Mouse (Mus musculus) heart, adult 2 months (tissue): ENCODE results near the gene Gm13420. TPM values are rescaled to one million over a fixed set of nuclear protein-coding genes. Genes with fewer than 3 reads are reported as not detected.

Experiments
- DNase-seq, 2 experiments: peaks; one replicate each; pipeline ENCODE4 v3.0.0; 2021
- H3K27ac ChIP-seq: fragments of 200-600 bp; 2 replicates; pipeline ENCODE4 v1.8.1; 2022
- H3K27me3 ChIP-seq: fragments of 200-500 bp; 2 replicates; pipeline ENCODE4 v1.6.1; 2012; ENCODE audit warnings: mild to moderate bottlenecking, low read length, inconsistent platforms, mixed read lengths; ENCODE audit not compliant: control insufficient read depth, insufficient read depth
- H3K36me3 ChIP-seq: fragments of 200-500 bp; 2 replicates; pipeline ENCODE4 v1.6.1; 2012; ENCODE audit warnings: low read length, inconsistent platforms; ENCODE audit not compliant: control insufficient read depth, insufficient read depth
- H3K4me1 ChIP-seq: fragments of 200-500 bp; 2 replicates; pipeline ENCODE4 v1.6.1; 2011; ENCODE audit warnings: low read length; ENCODE audit not compliant: control insufficient read depth, insufficient read depth
- H3K4me3 ChIP-seq: fragments of 200-600 bp; 2 replicates; pipeline ENCODE4 v1.8.1; 2022
- H3K79me2 ChIP-seq: fragments of 200-500 bp; replicated peaks from 2 replicates; pipeline ENCODE4 v1.6.1; 2012; ENCODE audit warnings: mild to moderate bottlenecking, inconsistent platforms, low read length, moderate library complexity, mixed read lengths; ENCODE audit not compliant: control insufficient read depth, insufficient read depth
- H3K9ac ChIP-seq: fragments of 200-500 bp; 2 replicates; pipeline ENCODE4 v1.6.1; 2012; ENCODE audit warnings: low read depth, mild to moderate bottlenecking, control low read depth, inconsistent platforms, low read length, mixed read lengths
- CTCF ChIP-seq: fragments of 200-600 bp; IDR thresholded peaks from 2 replicates; pipeline ENCODE4 v1.8.1; 2022; ENCODE audit warnings: antibody characterized with exemption, mild to moderate bottlenecking, moderate library complexity
- EP300 ChIP-seq: fragments of 200-500 bp; IDR thresholded peaks from 2 replicates; pipeline ENCODE4 v1.6.1; 2011; ENCODE audit warnings: low read depth, low read length, control low read depth; ENCODE audit not compliant: insufficient read depth
- POLR2A ChIP-seq: fragments of 200-500 bp; IDR thresholded peaks from 2 replicates; pipeline ENCODE4 v1.6.1; 2011; ENCODE audit warnings: mild to moderate bottlenecking, low read depth, low read length, control low read depth; ENCODE audit not compliant: insufficient read depth
- WGBS: fragments of 180-500 bp; shearing (Covaris S2); methylation state at CpG from one replicate; pipeline ENCODE4 v1.1.7; 2018; 5-methylcytosine and 5-hydroxymethylcytosine counted together
- intact Hi-C: fragments of 180-260 bp; cut with DNase I; formaldehyde crosslinking; loops from one replicate; pipeline ENCODE4 v1.15.1; 2025
- polyA plus RNA-seq: library from polyadenylated mRNA; depleted of rRNA; stranded (reverse); fragments of >200 nt; gene quantifications from 2 replicates; pipeline ENCODE4 v1.2.3, GENCODE M21; 2012
- total RNA-seq, 2 experiments: library from RNA; stranded (reverse); gene quantifications; 2 replicates each; pipeline ENCODE4 v1.2.3; 2021

Gm13420 gene
- total and polyA plus RNA-seq, 3 experiments, result not detected

DNA sequence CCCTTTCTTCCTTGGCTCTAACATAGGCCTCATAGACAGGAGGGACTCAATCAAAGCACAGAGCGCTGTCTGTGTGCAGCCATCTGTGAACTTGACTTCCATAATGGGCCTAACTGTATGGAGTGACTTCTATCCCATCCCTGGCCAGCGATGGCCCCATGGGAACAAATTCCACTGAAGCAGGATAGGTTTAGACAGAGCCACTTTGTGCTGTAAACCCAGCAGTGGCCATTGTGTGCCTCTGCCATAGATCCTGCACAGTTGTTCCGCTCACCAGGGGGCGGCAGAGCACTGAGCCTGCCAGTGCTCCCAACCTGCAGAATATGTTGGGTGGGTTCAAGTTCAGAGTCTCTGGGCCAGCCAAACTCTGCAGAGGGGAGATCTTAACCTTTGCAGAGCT lies 43.8 kb downstream of the Gm13420 start:
- intact Hi-C loops, result no loop called here
- 90% methylated on average over 4 of the region's 4 CpGs for WGBS
- H3K4me3 ChIP-seq, result no peak overlapping the region
- H3K79me2 ChIP-seq, result no peaks in the 10 kb centered on the region
- no peak overlapping the region for H3K27ac ChIP-seq
- no peaks in the 10 kb centered on the region for H3K27me3 ChIP-seq
- H3K4me1 ChIP-seq, result no peaks in the 10 kb centered on the region
- DNase-seq, result no peak
- no peak overlapping the region for H3K9ac ChIP-seq
- no peak for TF ChIP-seq POLR2A
- peak; percentile 64 for TF ChIP-seq CTCF
- no peak for TF ChIP-seq EP300
- no peaks in the 10 kb centered on the region for H3K36me3 ChIP-seq

DNA sequence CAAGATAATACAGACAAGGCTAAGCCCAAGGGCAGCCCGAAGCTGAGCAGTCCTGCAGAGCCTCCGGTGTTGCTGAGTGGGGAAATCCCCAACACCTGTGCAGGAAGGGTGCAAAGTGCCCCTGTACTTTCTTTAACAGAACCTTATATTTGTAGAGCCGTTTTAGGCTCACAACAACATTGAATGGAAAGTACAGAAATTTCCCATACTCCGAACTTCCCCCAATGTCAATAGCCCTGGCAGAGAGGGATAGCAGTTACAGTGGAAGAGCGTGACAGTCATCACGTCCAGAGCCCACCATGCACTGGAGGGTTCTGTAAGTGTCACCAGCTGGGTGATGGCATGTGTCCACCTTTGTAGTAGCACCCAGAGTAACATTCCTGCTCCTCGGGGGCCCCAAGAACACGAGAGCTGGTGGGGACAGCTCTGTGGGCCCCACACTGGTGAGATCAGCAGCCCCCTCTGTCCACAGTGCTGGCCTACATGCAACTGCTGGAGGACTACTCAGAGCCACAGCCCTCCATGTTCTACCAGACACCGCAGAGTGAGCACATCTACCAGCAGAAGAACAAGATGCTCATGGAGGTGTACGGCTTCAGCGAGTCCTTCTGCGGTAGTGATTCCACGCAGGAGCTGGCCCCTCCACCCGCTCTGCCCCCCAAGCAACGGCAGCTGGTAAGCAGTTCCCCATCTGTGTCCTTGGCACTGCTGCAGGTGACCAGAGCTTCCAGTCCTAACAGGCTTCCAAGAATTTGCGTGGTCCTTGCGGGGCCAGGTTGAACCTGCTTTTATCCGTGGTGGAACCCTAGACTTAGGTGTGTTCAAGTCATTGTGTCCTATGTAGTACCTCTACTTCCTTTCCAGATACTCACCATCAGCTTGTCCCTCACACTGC lies 44.5 kb downstream of the Gm13420 start:
- H3K36me3 ChIP-seq, result no peaks in the 10 kb centered on the region
- no peaks in the 10 kb centered on the region for H3K4me1 ChIP-seq
- H3K79me2 ChIP-seq, result no peaks in the 10 kb centered on the region
- TF ChIP-seq CTCF (no peak), POLR2A (no peak), EP300 (no peak)
- intact Hi-C loops, result no loop called here
- no peak overlapping the region for H3K4me3 ChIP-seq
- H3K9ac ChIP-seq, result no peak overlapping the region
- 91% methylated on average over 18 of the region's 18 CpGs for WGBS
- H3K27me3 ChIP-seq, result no peaks in the 10 kb centered on the region
- H3K27ac ChIP-seq, result no peak overlapping the region
- no peak for DNase-seq

DNA sequence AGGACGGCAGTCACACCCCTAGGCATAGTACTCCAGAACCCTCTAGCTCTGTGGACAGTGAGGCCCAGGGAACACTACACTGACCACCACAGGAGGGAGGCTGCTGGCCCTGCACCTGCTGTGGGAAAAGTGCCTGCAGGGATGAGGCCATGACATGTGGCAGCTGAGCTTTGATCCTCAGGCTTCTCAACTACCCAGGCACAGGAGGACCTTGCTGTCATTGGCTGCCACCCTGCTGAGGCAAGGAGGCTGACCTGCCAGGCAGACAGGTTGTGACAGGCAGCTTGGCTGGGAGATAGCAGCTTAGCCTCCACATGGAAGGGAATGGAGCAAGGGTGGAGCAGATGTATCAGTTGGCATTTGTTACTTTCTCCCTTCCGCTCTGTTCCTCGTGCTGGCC lies 46.0 kb downstream of the Gm13420 start:
- H3K27ac ChIP-seq, result no peak overlapping the region
- no peaks in the 10 kb centered on the region for H3K79me2 ChIP-seq
- TF ChIP-seq POLR2A (no peak), EP300 (no peak), CTCF (no peak)
- no peaks in the 10 kb centered on the region for H3K36me3 ChIP-seq
- H3K9ac ChIP-seq, result no peak overlapping the region
- WGBS, result 66% methylated on average over 3 of the region's 3 CpGs
- intact Hi-C loops, result no loop called here
- DNase-seq, result no peak
- no peaks in the 10 kb centered on the region for H3K27me3 ChIP-seq
- no peak overlapping the region for H3K4me3 ChIP-seq
- H3K4me1 ChIP-seq, result no peaks in the 10 kb centered on the region

DNA sequence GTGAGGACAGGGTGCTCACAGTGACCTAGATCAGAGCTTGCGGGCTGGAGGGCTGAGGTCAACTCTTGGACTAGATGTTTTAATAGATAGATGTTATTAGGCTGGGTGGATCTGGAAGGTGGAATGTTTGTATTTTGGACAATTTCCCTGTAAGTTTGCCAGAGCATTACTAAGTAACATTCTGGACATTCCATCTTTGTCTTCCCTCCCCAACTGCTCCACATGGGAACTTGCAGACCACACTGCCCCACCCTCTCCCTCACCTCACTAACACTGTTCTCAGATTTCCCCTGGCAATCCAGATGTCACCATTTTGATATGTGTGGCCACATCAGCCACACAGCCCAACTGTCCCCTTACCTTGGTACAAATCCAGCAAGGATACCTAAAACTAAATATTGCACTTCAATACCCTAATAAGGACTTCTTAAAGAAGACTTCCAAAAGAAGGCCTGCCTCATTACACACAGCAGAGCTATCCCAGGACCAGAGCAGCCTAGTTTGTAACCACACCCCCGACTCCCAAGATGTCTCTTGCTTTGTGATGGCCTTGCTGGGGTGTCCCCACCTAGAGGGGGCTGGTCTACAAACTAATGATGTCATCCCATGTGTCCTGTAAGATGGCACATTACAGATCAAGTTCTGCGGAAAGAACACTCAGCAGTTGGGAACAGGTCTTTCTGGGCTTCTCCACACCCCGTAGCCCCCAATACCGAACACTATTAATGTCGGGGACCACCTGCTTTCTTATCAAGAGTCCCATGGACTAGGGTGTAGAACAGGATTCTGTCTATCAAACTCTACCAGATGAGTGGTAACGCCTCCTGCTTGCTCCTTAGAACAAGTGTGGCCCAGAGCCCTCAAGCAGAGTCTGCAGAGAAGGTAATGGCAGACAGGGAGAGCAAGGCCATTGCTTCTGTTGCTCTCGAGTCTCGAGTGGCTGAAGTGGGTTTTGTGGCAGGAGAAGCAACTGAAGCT lies 48.1 kb downstream of the Gm13420 start:
- Histone ChIP-seq H3K4me1 (no peaks in the 10 kb centered on the region), H3K79me2 (no peaks in the 10 kb centered on the region; the same call in 1 of the 2 replicates), H3K36me3 (no peaks in the 10 kb centered on the region), H3K27ac (no peak overlapping the region), H3K9ac (no peak overlapping the region), H3K27me3 (no peaks in the 10 kb centered on the region), H3K4me3 (no peak overlapping the region)
- TF ChIP-seq EP300, result no peak
- no peak for TF ChIP-seq CTCF
- no peak for TF ChIP-seq POLR2A
- WGBS, result 92% methylated on average over 9 of the region's 9 CpGs
- intact Hi-C loops, result no loop called here
- DNase-seq, result no peak

DNA sequence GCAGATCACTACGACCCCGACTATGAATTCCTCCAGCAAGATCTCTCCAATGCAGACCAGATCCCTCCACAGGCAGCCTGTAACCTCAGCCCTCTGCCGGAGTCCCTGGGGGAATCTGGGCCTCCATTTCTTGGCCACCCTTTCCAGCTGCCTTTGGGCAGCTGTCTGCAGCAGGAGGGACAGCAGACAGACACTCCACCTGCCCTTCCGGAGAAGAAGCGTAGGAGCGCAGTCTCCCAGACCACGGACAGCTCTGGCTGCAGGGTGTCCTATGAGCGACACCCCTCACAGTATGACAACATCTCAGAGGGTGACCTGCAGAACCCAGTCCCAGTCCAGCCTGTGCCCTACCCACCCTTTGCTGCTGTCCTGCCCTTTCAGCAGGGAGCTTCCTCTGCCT lies 49.3 kb downstream of the Gm13420 start:
- H3K36me3 ChIP-seq, result no peaks in the 10 kb centered on the region
- no peaks in the 10 kb centered on the region; the same call in 1 of the 2 replicates for H3K79me2 ChIP-seq
- TF ChIP-seq EP300 (no peak), POLR2A (no peak), CTCF (no peak)
- WGBS, result 87% methylated on average over 8 of the region's 8 CpGs
- no peak overlapping the region for H3K4me3 ChIP-seq
- intact Hi-C loops, result no loop called here
- H3K4me1 ChIP-seq, result no peaks in the 10 kb centered on the region
- H3K27me3 ChIP-seq, result no peaks in the 10 kb centered on the region
- no peak overlapping the region for H3K9ac ChIP-seq
- H3K27ac ChIP-seq, result no peak overlapping the region
- DNase-seq, result no peak
